Mouse (Mus musculus) adrenal gland, postnatal 25 days (tissue): Measurements from ENCODE around the gene Prkar2a. TPM values are rescaled to one million over a fixed set of nuclear protein-coding genes. Genes with fewer than 3 reads are reported as not detected.

Source experiments
- DNase-seq: peaks from one replicate; pipeline ENCODE4 v3.0.0; 2021; ENCODE audit warnings: mixed read lengths
- total RNA-seq: library from RNA; stranded (reverse); gene quantifications from 2 replicates; pipeline ENCODE4 v1.2.3, GENCODE M21; 2021

Prkar2a gene
- total RNA-seq, 1 experiment from 2014 or later: 29.3 TPM

DNA sequence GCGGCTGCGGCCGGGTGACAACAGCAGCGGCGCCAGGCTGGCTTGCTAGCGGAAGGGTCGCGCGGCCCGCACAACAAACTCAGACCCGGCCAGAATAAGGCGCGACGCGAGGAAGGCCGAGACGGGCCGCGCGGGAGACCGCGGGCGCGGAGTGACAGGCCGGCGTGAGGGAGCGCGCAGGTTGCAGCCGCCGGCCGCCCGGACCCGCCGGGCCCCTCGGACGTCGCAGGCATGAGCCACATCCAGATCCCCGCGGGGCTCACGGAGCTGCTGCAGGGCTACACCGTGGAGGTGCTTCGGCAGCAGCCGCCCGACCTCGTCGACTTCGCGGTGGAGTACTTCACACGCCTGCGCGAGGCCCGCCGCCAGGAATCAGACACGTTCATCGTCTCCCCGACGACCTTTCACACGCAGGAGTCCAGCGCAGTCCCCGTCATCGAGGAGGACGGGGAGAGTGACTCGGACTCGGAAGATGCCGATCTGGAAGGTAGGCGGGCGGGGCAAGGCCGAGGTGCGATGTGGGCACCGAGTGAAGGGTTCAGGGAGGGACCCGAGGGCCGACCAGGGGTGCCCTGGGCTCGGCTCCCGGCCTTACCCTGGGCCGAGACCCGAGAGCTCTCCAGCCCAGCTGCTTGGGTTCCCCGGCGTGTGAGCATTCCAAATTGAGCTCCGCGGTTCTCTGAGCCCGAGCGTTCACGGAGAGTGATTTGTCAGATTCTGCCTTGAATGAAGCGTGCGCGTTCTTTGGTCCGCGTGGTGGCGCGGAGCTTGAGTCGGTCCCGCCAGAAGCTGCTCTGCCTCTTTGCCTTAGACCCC lies 3.3 kb downstream of the Prkar2a start:
- DNase-seq: peak; percentile 62

DNA sequence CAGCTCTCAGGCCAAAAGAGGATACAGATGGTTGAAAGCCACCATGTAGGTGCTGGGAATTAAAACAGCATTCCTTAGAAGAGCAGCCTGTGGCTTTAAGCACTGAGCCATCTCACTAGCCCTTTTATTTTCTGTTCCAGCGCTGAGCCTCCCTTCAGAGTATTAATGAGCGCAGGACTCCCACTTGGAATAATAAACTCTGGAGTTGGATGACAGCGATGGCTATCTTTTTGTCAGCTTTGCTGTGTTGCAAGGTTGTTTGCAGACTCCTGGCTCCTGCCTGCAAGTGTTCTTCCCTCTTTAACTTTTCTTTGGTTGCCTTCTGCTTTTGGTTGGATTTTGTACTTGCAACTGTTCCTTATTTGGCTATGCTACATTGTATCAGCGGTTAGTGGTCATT lies 4.8 kb downstream of the Prkar2a start:
- DNase-seq: no peak

DNA sequence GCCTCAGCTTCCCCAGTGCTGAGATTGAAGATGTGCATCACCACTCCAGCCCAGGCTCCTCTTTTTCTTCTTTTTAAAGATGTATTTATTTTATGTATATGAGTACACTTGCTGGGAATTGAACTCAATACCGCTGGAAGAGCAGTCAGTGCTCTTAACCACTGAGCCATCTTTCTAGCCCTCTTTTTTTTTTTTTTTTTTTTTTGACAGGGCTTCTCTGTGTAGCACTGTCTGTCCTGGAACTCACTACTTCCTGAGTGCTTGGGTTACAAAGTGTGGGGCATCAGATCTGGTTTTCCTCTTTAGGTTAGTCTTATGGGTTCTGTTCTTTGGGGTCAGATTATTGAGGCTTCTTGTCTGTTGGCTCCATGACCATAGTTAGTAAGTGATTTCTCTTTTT lies 5.4 kb downstream of the Prkar2a start:
- DNase-seq: no peak

DNA sequence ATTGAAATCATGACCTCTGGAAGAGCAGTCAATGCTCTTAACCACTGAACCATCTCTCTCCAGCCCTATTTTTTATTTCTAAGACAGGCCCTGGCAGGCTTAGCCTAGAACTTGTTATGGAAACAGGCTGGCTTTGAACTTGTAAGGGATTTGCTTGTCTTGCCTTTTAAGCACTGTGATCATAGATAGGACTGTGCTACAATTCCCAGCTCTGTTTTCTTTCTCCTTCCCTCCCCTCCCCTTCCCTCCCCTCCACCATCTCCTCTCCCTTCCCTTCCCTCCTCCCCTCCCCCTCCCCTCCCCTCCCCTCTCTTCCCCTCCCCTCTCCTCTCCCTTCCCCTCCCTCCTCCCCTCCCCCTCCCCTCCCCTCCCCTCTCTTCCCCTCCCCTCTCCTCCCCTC lies 13.4 kb downstream of the Prkar2a start:
- no peak for DNase-seq

DNA sequence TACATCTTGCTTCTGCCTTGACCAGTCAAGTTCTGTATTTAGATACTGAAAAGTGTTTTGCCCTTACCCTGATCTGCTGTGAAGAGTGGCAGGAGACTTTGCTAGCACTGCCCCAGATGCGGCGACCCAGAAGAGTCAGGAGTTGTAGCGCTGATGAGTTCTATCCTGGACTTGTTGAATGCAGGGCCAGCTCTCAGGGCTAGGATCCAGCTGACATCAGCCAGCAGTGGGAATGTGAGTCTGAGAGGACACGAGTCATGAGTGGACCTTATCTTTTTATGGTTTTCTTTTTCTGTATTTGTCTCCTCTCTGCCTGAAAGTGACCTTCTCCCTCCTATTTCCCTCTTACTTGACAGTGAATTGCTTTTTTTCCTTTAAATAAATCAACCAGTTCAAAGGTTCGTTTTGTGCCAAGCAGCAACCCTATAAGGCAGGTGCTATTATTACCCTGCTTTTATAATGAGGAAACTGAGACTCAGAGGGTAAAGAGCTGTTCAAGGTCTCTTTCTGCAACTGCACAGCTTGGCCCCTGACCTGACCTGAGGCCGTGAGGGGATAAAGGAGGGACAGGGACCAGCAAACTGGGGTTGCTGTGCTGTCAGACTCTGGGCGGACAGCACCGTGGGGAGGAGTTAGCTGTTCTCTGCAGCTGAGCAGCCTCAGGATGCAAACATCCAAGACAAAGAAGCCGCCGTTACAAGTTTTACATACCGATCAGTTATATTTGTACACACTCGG lies 14.4 kb downstream of the Prkar2a start:
- peak; percentile 12 for DNase-seq

DNA sequence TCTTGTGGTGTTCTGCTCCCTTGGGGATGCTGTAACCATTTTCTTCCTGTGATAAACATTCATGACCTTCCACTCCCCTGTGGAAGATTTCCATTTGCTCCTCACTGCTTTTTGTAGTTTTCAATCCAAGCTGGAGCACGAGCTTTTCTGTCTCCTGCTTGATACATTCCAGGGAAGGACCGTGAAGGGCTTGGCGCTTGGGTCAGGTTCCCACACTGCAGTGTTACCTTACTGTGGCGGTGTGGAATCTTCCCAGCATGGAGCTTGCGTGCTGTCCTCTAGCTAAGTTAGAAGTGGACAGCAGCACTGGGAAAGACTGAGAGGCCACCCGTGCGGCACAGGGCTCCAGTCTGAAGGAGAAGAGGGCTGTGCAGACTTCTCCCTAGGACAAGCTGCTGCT lies 15.5 kb downstream of the Prkar2a start:
- no peak for DNase-seq

DNA sequence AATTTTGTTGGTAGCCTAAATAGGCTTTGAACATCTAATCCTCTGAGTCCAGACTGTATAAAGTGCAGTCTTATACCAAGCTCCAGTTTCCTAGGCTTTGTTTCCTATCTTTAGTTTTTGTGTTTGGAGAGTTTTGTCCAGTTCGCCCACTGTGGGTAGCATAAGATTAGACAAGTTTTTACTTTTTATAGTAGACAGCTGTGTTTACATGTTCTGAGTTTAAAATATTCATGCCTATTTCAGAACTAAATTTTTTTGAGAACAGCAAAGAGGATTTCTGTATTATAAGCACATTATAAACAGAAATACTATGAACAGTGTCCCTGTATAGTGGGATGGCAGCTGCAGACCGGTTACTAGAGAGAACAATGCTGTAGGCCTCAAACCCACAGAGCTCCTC lies 18.1 kb downstream of the Prkar2a start:
- no peak for DNase-seq

DNA sequence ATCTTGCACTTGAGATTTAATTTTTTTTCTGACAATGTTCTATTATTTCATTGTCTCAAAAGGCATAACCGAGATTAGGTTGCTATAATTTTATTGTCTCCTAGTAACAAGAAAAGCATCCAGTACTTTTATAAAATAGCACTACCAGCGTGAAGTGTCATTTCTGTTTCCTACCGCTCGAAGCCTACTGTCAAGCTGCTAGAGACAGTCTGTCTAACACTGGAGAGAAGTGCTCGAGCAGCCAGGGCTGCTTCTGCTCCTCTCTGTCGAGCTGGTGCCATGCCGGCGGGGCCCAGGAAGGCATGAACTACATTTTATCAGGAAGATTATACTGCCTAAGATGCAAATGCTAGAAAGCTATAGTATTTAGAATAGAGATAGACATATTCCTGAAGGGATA lies 19.7 kb downstream of the Prkar2a start:
- DNase-seq: no peak

DNA sequence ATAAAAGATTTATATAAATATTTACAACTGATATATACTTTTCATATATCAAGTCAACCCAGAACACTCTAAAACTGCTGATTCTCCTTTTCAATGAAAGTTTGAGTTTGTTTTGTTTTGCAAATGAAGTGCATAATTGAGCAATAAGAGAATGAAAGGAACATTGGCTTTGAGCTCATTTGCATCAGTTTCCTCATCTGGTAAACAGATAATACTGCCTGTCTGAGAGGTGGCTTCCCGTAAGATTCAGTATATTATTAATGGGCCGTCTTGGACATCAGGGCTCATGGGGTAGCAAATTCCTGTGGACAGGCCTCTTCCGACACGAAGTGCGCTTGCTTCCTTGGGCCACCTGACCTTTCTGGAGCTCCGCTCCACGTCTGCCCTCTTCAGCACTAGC lies 21.7 kb downstream of the Prkar2a start:
- no peak for DNase-seq

DNA sequence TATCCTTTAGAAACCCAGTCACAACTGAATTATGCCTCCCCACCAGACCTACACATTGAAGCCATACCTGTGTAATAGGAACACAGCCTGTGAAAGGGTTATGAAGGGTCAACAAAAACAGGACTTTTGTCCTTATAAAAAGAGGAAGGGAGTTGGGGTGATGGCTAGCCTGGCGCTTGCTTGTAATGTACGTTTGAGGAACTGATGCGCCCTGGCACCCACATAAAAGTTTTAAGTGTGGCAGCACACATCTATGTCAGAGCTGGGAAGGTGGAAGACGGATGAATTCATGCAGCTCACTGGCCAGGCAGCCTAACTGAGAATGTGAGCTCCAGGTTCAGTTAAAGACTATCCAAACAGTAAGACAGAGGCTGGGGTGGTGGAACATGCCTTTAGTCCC lies 27.1 kb downstream of the Prkar2a start:
- DNase-seq: no peak

DNA sequence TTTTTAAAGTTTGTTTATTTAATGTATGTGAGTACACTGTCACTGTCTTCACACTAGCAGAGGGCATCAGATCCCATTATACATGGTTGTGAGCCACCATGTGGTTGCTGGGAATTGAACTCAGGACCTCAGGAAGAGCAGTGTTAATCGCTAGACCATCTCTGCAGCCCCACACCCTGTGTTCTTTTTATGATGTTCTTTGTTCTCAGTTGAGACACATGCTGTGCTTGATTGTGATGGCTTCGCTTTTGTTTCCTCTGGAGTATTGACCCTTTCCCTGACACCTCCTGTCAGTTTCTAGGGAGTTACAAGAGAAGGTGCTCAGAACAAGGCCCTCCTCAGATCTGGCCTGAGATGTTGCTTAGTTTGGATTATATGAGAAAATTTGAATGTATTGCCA lies 34.6 kb downstream of the Prkar2a start:
- no peak for DNase-seq

DNA sequence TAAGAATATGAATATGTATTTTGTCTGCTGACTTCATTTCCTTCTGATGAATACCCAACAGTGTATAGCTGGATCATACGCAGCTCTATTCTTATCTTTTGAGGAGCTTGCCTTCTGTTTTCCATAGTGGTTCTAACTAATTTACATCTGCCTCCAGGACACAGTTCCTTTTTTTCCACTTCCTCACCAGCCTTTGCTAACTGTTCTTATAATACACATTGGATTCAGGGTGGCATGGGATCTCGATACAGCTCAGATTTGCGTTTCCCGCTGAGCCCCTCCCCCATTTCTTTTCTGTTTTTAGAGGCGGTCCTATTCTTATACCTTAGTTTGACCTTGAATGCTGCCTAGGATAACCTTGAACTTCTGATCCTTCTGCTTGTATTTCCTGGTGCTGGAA lies 37.0 kb downstream of the Prkar2a start:
- DNase-seq: no peak

DNA sequence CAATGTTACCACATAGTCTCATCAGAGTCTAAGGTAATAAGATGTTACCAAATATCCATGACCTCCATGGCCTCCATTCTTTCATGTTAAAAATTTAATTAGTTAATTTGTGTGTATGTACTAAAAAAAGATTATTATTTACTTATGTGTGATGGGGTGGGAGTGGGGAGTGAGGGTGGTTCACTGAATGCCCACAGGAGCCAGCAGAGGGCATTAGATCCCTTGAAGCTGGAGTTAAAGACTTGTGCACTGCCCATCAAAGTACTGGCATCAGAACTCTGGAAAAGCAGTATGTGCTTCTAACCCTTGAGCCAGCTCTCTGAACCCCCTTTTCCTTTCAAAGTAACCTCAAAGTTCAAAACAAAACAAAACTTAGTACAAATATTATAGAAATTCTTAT lies 39.9 kb downstream of the Prkar2a start:
- no peak for DNase-seq

DNA sequence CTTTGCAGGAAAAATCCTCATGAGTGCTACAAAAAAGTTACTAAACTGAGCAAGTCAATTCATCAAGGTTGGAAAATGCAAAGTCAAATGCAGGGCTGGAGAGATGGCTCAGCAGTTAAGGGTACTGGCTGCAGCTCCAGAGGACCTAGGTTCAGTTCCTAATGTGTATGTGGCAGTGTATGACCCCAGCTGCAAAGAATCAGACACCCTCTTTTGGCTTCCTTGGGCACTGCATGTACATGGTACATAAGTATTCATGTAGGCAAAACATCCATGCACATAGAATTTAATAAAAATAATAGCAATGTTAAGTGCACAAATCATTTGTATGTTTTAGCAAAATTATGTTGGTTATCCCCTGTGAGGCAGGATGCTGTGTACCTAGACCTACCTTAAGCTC lies 43.3 kb downstream of the Prkar2a start:
- no peak for DNase-seq

DNA sequence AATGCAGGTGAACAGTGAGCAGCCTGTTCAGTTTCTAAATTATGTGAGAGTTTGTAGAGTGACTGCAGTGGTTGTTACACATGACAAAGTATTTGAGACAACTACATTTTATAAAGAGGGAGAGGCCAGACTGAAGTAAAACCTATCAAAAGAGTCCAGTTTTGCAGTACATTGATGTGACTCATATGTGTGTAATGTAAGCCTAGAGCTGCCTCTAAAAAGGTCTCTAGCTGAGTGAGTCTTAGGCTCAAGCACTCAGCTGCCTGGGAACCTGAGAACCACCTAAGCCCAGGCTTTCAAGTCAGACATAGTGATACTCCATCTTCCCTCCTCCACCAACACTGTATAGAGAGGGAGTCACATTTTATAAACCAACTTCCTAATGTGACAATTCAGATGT lies 45.5 kb downstream of the Prkar2a start:
- no peak for DNase-seq

DNA sequence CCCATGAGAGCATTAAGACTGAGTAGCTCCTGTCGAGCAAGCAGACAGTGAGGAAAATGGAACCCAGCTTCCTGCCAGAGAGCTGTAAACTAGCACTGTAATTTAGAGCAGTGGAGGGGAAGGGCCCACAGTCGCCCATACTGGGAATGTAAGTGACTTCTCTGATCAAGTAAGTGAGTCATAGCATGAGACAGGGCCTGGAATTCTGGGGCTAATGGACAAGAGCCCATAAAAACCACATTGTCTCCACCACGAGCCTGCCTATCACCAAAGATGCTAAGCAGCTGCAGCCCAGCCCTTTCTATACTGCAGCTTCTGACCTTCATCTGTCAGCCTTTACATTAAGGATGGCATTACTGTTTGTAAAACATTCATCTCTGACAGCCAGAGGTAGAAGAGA lies 50.1 kb downstream of the Prkar2a start:
- no peak for DNase-seq

DNA sequence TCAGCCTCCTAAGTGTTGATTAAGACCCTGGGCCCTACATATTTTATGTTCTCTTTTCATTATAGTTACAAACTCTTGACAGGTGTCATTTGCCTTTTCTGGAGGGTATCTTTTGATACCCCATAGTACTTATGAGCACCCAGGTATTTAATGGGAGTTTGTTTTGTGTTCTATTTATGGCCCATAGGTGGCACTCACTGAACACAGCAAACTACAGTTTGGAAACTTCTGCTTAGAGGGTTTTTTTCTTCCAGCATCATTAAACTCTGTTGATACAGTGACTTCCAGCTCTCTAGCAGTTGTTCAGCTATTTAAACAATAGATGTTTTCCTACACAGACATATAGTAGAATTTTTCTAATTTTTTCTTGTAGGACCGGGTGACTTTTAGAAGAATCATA lies 50.9 kb downstream of the Prkar2a start:
- no peak for DNase-seq

DNA sequence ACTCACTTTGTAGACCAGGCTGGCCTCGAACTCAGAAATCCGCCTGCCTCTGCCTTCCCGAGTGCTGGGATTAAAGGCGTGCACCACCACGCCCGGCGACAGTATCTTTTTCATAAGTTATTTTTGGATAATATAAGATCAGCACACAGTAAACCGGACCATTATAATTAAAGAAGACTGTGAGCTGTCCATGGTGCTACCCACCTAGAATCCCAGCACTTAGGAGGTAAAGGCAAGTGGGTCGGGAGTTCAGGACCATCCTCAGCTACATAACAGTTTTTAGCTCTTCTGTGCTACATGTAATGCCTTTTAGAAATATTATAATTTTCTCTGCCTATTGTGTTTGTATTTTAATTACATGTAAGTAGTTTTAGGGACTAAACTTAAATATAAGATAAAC lies 52.9 kb downstream of the Prkar2a start:
- DNase-seq: no peak

DNA sequence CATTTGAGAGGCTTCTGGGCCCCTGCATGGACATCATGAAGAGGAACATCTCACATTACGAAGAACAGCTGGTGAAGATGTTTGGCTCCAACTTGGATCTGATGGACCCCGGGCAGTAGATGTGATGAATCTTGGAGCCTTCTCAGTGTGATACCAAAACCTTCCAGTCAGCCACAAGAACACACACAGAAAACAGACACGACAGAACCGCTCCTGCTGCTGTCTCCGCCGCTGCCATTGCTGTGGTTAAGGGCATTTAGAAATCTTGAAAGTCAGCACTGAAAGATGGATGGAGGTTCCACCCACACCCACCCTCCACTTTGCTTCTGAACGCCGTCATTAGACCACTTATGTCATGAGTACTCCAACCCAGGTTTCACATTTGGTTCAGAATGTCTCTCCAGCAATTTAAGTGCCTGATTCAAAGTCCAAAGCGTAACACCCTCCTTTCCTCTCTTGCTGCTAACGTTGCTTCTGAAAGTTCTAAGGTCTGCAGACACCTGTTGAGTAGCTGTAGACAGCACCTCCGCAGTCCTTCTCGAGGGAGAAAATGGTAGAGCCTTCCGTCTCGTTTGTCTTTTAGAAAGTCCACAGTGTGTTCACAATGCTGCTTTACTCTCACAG lies 57.9 kb downstream of the Prkar2a start:
- no peak for DNase-seq

DNA sequence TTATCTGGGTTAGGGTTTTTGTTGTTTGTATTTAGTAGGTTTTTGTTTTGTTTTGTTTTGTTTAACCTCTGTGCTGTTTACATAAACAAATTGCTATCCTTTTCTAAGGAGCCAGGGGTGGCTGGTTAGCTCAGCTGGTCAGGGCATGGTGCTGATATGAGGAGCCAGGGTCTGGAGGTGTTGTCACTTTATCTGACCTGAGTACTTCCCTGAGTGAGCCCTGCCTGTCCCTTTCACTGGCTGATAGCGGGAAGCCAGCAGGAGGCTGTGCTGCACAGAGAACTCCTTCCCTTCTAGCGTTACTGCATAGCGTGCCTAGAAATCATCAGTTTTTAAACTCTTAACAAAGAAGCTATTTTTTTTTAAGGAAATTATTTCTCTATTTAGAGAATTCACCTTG lies 58.6 kb downstream of the Prkar2a start:
- DNase-seq: no peak

DNA sequence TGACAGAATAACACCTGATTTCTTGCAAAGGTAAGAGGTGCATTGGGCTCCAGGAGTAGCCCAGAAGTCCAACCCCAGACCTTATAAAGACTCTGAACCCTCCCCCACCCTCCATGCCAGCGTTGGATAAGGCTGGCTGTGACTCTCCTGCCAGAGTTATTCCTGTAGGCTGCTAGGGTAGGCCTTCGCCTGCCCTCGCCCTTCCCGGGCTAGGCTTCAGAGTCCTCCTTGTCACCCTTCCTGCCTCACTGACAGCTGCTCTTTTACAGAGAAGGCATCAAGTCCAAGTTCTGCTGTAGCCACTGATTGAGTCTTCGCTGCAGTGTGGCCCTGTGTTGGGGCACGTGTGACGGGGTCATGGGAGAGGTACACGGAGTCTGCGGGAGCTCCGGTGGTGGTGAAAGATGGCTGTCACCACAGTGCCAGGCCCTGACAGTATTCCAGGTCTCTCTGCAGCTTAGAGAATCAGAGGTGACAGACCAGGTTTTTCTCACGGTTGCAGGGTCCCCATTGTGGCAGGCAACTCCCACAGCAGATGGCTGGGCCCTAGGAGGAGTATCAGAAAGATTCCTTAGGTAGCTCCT lies 59.6 kb downstream of the Prkar2a start:
- no peak for DNase-seq

DNA sequence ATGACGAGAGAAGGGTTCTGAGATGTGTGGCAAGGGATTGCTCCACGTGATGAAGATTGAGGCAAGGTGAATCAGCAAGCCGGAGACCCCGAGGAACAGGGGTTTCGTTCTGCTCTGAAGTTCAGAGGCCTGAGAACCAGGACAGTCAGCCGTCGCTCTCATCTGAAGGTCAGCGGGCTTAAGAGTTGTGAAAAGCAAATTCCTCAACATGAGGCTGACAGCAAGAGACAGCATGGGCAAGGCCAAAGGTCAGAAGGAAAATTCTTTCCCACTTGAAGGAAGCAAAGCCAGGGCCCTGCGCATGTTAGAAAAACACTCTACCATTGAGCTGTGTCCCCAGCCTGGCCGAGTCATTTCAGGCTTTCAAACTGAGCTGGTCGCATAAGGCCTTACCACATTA lies 61.5 kb downstream of the Prkar2a start:
- DNase-seq: no peak
